Mouse (Mus musculus): ENCODE data around the gene Arhgef12.

- no peak for TF ChIP-seq CTCF (IDR thresholded peaks at IDR 0.05; ENCODE audit: low read depth, low read length)
- no peak for TF ChIP-seq POLR2A (IDR thresholded peaks at IDR 0.05; ENCODE audit: extremely low read depth, insufficient read depth, low read length)
These were observed 39.1 kb downstream of the Arhgef12 start for GRCm38 (mm10) chr9:43067896-43068295.
